Mouse (Mus musculus): ENCODE results near the gene Eno2.
A peak's percentile ranks its signal among the peaks of the same experiment; 100 is the strongest.

Eno2 gene

DNA sequence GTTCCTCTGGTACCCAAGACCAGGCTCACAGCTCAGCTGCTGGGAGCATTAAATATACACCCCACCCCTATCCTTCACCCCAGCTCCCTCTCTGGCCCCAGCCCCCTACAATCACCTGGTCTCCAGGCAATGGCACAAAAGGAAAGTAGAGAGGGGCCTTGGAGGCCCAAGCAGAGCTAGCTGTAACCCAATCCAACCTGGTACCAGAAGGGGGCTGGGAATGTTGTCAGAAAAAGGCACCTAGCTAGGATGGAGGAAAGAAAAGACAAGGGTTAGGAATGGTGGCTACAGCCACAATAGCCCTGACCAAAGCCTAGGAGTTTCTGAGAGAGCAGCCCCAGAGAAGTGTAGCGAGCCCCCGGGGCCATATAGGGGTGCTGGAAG is 10.6 kb downstream of the Eno2 start:
- DNase-seq: no peak

DNA sequence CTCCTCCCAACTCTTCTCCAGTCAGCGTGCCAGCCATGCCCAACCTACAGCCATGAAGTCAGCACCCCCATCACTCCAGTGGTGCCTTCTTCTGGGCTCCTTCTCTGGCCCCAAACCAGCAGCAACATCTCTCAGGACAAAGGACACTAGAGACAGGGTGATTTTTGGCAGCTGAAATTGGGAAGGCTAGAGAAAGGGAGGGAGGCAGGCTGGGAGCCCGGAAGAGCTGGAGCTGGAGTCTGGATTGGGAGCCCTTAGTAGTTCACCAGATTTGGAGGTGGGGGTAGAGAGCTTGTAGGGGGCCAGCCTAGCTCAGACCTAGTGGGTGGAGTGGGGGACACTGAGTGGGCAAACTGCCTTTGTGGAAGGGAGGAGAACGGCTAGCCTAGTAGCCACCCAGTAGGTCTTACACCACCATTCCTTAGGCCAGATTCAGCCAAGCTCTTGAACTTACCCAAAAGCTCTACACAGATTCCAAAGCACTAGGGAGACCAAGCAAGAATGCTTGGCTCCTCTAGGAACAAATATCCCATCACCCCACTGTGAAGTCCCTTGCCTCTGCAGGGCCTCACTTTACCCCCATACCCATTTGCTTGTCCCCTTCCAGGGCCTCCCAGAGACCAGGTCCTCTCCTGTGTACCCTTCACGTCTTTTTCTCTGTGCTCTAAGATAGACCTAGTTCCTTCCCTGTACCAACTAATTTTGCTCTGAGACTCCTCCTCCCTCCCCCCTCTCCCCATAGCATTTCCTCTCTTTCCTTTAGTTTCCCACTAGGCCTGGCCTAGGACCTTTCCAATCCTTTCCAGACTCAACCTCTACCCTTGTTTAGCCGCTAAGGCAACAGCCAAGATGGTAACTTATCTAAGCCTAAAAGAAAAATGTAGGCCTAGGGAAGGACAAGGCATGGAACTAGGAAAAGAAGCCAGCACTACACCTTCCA is 11.3 kb downstream of the Eno2 start:
- DNase-seq: no peak

DNA sequence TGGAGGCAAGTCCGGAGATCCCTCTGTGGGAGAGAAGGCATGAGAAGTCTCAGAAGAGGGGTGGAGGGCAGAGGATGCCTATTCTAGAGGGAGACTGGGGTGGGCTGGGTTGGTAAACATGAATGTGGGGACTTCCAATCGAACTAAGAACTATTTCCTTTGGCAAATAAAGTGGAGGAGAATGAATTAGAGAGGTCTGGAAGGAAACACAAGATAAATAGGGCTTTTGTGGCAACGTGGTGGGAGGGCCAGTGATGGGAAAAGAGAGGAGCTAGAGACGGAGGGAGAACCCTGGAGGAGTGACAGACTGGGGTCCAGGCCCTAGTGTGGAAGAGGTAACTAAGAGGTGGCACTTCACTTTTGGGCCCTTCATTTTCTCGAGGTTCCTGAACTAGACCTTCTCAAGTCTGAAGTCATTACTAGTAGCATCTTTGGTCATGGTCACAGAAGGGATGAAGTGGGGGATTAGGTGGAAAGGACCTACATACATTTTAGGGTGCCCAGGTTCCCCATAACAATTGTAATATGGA is 12.1 kb downstream of the Eno2 start:
- no peak for DNase-seq

DNA sequence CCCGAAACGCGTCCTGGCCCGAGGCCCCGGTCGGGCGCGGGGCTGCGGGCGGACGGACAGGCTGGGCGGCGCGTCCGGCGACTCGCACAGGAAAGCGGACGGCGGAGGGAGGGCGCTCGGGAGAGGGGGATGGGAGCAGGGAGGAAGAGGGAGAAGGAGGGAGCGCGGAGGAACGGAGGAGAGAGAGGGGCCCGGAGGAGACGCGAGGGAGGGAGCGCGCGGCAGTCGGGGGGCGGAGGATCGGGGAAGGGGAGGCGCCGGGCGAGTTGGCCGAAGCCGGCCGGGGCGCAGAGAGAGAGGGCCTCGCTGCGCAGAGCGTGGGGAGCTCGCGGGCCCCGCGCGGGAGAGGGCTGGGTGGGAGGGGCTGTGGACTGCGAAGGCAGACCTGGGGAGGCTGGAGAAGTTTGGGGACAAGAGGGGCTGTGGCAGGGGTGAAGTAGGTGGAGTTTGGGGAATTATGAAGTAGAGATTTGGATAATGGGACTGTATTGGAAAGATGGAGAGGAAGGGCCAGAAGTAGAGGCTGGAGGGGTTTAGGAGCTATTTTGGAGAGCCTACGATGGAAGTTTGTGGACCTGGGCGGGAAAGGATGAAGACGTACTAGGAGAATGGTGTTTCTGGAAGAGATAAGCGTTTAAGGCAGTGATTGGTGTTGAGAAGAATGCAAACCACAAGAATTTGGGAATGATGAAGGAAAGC is 12.7 kb downstream of the Eno2 start:
- no peak for DNase-seq

DNA sequence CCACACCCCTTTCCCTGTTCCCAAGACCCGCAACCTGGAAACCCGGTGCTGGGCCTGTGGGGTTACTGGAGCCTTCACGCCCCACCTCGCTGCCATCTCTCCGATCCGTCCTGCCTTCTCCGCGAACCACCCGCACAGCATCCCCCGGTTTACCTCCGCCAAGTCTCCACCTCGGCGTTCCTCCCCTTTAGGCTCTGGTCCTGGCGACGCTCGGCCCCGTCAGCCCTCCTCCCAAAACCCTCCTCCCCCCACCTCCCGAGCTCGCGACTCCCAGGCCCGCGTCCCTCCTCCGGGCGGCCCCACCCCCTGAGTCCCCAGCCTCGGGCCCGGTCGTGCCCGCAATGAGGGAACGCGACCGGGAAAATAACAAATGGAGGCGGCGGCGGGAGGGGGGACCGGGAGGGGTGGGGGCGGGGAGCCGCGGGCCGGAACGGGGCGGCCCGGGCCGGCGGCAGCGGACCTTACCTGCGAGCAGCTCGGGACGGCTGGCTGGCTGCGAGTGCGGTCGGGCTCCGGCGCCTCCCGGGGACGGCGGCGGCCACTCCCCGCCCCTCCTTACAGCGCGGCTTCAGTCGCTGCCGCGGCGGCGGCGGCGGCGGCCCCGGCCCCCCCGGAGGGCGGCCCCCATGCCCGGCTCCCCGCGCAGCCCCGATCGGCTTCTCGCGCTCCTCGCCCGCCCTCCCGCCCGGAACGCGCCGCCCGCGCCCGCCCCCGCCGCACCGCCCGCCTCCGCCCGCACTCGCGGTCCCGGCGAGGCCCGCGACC is 13.5 kb downstream of the Eno2 start, which contains the start of the genes Gm45234 and Atn1:
Gene Gm45234 (minus strand): TSS at position 191 of the 765 bp plus-strand sequence.
Gene Atn1 (minus strand): TSS at position 694 of the 765 bp plus-strand sequence.
- peak; percentile 63 for DNase-seq

DNA sequence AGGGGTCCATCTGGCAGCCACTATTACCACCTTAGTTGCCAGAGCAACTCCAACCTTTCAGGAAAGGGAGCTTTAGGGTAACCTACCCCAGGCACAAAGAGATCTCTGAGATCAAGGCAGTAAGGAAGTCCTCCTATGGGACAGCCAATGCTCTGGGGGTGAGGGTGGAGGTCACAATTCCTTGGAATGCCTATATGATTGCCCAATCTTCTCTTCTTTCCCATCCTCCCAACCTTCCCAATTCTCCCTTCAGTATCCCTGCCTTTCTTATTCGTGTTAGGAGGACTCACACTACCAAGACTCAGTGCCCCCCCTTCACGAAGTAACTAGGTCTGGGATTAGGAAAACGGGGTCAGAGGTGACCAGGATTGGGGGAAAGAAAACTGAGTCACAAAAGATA is 14.2 kb downstream of the Eno2 start:
- DNase-seq: no peak

DNA sequence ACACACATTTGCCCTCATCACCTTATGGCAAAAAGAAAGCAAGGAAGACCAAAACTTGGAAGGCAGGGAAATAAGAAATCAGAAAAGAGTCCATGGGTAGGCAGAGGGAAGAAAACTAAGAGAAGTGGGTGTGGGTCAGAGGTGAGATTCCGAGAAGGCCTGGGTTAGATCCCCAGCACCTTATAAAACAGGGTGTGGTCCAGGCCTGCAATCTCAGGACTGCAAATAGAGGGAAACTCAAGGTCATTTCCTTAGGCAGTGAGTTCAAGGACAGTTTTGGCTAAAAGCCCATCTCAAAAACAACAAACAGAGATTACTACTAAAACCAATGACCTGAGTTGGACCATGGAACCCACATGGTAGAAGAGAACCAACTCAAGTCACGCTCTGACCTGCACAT is 15.6 kb downstream of the Eno2 start:
- no peak for DNase-seq

DNA sequence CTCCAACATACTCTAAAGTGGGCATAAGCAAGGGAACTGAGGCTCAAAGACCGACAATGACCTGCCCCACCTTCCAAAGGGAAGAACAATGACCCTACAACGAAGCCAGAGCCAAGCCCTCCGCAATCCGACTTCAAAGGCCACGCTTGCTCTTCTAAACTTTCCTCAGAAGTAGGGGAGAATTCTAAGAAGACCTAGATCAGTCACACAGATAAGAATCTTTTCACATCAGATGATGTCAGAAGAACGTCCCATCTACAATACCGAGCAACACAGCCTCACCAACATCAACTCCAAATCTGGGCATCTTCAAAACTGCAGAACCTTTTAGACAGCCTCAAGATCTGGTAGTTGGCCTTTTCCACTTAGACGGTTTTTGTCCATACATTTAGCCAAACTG is 19.1 kb downstream of the Eno2 start:
- DNase-seq: no peak

DNA sequence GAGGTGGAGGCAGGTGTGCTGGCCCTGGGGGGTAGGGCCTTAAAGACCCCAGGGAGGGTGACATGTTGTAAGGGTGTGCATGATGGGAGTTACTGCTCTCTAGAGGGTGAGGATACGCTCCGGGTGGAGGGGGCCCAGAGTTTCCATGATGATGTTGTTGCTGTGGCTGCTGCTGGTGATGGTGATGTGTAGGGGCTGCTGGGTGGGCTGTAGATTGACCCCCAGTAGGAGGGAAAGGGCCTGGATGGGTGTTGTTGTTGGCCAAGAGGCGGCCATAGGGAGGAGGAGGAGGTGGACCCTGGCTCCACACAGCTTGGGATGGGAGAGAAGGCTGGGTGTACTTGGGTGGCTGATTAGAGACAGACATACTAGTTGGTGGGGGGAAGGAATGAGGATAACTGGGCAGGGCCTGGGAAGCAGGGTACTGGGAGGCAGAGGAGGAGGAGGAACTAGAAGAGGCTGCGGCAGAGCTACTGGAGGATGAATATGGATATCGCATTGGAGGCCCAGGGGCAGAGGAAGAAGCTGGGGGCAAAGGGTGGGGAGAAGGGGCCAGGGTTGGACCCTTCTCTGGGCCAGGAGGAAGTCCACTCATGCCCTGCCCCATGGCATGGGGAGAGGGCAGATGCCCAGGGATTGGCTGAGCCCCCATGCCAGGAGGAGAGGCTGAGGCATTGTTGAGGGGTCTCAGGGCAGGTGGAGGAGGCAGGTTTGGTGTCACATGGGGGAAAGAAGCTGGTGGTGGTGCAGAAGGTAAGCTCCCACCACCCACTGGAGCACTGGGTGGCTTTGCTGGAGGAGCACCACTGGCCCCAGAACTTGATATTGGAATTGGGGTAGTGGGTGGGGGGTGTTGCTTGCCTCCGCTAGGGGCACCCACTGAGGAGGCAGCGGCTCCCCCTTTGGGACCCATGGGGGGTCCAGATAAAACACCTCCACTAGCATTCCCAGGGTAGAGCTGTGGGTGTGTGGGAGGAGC is 22.5 kb downstream of the Eno2 start:
- DNase-seq: no peak

DNA sequence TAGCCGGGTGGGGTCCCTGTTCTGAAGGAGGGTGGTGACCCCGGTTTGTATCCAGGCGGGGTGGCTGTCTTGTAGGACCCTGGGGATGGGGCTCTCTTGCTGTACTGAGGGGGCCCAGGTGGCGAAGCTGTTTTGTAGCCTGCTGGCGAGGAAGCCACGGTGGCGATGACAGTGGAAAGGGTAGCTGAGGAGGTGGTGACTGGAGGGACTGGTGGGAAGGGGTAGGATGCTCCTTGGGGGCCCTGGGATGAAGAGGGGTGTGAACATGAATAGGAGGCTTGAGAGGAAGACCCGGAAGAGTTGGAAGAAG is 23.2 kb downstream of the Eno2 start:
- no peak for DNase-seq

DNA sequence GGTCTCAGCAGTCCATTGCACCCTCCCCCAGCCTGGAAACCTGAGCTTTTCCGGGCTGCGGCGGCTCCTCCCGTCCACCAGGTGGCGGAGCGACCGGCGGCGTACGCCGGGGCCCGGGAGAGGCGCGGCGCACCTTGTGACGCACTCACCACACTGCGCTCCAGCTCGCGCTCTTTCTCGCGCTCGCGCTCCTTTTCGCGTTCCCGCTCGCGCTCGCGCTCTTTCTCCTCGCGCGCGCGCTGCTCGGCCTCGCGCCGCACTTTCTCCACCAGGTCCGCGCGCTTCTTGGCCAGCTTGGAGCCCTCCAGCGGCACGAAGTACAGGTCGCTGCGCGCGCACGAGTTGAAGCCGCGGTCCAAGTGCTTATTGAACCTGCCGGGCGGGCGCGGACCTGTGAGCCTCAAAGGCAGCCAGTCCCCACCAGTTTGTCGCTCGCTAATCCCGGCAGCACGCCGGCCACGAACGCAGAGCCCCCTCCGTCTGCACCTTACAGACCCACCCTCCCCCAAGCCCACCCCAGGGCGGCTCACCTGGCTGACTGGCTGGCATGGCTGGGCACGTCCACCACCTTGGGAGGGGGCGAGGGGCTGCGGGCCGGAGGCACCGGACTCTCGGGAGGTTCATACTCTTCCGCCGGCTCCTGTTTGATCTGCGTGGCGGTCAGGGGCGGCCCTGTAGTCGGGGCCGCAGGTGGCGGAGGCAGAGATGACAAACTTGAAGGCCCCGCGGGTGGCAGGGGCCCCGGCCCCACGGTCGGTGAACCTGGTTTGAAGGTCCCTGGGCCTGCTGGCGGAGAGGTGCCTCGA is 23.8 kb downstream of the Eno2 start:
- peak; percentile 96 for DNase-seq

DNA sequence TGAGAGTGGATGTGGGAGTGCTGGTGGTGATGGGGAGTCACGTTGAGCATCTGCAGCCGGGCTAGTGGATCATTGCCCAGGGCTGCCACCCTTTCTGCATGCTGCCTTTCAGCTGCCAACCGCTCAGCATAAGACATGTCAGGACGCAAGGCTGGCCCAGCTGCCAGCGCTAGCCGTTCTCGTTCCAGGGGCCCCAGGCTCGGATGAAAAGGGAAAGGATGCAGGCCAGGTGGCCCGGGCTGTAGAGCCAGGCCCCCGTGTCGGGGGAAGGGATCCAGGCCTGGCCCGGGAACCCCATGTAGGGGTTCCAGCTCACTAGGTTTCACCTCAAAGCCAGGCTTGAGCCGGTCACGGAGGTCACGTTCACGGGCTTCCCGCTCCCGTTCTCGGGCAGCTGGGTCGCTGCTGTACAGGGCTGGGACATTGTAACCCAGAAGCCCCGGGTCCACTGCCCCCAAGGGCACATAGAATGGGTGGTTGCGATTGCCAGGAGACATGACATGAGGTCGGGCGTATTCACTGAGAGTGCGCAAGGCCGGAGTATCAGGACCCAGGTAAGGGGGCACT is 24.6 kb downstream of the Eno2 start:
- DNase-seq: peak; percentile 53

DNA sequence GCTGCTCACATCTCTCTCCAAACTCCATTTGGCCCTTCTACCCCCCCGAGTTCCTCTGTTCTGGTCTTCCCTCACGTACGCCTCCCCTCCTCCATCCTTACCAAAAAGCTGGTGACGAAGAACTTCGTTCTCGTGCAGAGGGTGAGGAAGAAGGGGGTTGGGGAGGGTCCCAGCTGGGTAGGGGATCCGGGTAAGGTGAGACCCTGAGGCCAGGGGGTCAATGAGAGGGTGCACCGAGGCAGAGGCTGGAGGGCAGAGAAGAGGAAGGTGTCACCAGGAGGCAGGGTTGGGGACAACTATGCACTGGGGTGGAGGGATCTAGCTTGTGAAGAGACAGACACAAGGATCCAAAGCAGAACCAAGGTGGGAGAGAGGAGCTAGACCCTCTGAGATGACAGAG is 25.8 kb downstream of the Eno2 start:
- DNase-seq: no peak

DNA sequence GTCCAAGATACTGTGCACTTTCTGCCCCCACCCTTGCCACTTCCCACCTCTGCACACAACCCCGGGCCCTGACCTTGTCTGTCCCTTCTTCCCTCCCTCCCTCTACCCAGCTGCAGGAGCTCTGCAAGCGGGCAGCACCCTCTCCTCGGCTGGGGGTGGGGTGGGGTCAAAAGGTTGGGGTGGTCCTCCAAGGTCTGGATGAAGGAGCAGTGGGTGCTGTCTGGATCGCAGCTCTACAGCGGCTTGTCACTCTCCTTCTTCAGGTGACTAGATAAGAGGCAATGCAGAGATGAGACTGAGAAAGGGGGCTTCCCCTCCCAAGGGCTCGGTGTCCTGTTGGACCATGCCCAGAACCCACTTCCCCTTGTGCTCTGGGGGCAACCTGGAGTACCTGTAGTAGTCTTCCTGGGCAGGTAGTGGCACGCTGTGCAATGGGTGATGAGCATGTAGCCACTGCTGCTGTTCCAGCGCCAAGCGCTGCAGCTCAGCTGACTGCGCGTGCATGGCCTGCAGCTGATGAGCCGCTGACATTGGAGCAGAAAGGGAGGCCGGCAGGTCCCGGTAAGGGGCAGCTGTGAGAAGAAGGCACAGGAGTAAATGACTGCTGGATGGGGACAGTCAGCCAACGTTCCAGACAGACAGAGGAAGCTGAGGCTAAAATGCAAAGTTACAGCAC is 26.5 kb downstream of the Eno2 start:
- no peak for DNase-seq

DNA sequence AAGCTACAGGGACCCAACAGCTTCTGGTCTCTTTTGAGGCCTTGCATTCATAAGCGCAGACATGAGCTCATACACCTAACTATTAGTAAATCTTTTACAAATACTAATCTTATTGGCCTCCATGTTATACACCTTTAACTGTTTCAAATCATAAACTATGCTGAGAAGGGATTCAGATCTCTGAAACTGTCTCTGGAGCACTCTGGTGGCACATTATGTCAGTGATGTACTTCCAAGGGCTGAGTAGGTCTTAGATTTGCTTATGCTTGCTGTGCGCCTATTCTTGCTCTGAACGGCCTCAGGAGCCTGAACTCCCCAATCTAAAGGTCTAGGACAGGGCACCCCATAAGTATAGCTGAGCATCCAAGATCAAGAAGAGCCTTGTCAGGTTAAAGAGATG is 27.6 kb downstream of the Eno2 start:
- DNase-seq: no peak

DNA sequence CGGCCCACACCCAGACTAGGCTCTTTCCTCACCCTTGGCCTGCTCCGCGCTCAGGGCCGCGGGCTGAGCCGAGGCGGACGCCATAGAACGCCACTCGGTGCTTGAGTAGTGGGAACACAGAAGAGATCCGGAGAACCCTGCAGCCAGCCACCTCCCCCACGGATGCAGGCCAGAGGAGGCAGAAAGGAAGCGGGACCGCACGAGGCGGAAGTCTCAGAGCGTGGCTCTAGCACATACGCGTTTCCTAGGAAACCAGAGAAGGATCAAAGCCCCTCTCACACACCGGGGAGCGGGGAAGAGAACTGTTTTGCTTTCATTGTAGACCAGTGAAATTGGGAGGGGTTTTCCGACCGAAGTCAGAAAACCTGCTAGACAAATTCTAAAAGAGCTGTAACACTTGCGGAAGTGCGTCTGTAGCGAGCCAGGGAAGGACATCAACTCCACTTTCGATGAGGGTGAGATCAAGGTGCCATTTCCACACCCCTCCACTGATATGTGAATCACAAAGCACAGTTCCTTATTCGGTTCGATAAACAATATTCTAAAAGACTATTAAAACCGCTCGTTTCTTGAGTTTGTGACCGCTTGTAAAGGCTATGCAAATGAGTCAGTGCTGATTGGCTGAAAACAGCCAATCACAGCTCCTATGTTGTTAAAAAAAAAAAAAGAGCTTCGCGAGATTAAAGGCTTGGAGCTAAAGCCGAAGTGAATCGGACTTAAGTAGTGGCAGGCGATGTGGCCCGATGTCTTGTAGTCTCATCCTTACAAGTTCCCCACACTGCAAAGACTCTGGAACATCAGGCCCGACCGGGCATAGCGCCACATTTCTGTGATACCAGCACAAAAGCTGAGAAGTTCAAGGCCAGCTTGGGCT is 28.3 kb downstream of the Eno2 start, which contains the start of gene Grcc10:
Gene Grcc10 (minus strand): TSS at position 487 of the 874 bp plus-strand sequence.
- peak; percentile 88 for DNase-seq

DNA sequence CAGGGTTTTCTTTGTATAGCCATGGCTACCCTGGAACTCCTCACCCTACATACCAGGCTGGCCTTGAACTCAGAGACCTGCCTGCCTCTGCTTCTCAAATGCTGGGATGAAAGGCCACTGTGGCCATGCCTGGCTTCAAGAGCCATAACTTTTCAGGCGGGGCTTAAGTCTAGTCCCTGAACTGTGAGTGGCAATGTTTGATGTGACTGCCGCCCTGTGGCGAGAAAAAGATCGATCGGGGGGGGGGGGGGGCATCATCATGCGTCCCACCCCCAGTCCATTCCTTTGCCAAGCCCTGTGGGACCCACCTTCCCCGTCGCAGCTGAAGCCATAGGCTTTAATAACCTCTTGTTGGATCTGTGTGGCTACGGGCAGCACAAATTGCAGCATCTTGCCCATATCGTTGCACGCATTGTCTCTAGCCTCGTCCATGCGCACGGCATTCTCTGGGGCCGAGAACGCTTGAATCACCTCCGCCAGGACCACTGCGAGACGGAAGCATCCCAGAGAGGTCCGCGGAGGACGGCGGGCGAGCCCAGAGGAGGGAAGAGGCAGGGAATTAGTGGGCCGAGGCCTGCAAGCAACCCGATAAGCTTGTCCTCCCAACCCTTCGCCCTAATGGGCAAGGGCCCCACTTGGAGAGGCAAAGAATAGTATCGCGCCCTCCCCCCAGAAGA is 29.1 kb downstream of the Eno2 start:
- no peak for DNase-seq

DNA sequence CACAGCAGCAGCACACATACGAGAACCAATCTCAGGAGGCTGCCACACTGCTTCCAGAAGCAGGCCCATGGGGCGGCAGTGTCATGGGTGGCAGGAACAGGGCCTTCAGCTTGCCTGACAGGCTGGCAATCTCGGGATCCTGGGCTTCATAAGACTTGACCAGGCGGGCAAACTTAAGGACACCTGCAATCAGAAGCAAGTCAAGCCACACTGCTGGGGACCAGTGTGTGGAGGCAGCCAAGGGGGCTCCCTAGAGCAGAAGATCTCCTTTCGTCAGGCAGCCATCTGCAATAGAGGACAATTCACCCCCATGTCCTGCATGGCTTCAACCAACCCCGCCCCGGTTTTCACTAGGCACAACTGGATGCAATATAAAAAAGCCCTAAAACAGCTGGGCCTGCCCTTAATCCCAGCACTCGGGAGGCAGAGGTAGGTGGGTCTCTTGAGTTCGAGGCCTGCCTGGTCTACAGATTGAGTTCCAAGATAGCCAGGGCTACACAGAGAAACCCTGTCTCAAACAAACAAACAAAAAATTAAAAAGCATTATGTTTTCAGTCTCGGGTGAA is 30.2 kb downstream of the Eno2 start:
- DNase-seq: peak; percentile 41
